Mouse (Mus musculus): ENCODE data around the gene Pga5. TPM values are rescaled to one million over a fixed set of nuclear protein-coding genes. Genes with fewer than 3 reads are reported as not detected.

The Pga5 gene
- polyA plus RNA-seq, 1 experiment from 2014 or later = not detected

GRCm38 (mm10) chr19:10718251-10718775 is 40.4 kb upstream of the Pga5 start:
- no peak overlapping the region for H3K27ac ChIP-seq (ENCODE audit: low read depth)
- no peak overlapping the region for H3K4me2 ChIP-seq
- peak; percentile 56 for DNase-seq
- ATAC-seq (ENCODE audit: insufficient read depth) = no peak
- peaks cover 9% of the 10 kb centered on the region for H3K4me1 ChIP-seq (ENCODE audit: insufficient read depth)
- peaks cover 9% of the 10 kb centered on the region; the same call in 1 of the 2 replicates for H3K36me3 ChIP-seq (ENCODE audit: insufficient read depth)
- TF ChIP-seq CTCF (IDR thresholded peaks at IDR 0.05; ENCODE audit: low read depth) = no peak
- WGBS = 56% methylated on average over 7 of the region's 7 CpGs
- H3K4me3 ChIP-seq (ENCODE audit: low read depth, low read length) = no peak overlapping the region
- H3K27me3 ChIP-seq (ENCODE audit: insufficient read depth, low read length) = no peaks in the 10 kb centered on the region
- no peaks in the 10 kb centered on the region for H3K9me3 ChIP-seq (ENCODE audit: low read depth, low read length)
- no peak overlapping the region for H3K9ac ChIP-seq

- ATAC-seq (ENCODE audit: insufficient read depth) (no peak), DNase-seq (no peak)
- Histone ChIP-seq H3K9ac (no peak overlapping the region), H3K36me3 (ENCODE audit: insufficient read depth) (peaks cover 35% of the 10 kb centered on the region), H3K4me2 (no peak overlapping the region), H3K9me3 (ENCODE audit: low read depth, low read length) (no peaks in the 10 kb centered on the region), H3K4me1 (ENCODE audit: insufficient read depth) (peaks cover 6% of the 10 kb centered on the region; the same call in 1 of the 2 replicates), H3K27me3 (ENCODE audit: insufficient read depth, low read length) (no peaks in the 10 kb centered on the region), H3K27ac (ENCODE audit: low read depth) (no peak overlapping the region), H3K4me3 (ENCODE audit: low read depth, low read length) (no peak overlapping the region)
- 83% methylated on average over 6 of the region's 6 CpGs for WGBS
- TF ChIP-seq CTCF (IDR thresholded peaks at IDR 0.05; ENCODE audit: low read depth) = no peak
Measured at GRCm38 (mm10) chr19:10715476-10715875, 37.6 kb upstream of the Pga5 start.

DNA sequence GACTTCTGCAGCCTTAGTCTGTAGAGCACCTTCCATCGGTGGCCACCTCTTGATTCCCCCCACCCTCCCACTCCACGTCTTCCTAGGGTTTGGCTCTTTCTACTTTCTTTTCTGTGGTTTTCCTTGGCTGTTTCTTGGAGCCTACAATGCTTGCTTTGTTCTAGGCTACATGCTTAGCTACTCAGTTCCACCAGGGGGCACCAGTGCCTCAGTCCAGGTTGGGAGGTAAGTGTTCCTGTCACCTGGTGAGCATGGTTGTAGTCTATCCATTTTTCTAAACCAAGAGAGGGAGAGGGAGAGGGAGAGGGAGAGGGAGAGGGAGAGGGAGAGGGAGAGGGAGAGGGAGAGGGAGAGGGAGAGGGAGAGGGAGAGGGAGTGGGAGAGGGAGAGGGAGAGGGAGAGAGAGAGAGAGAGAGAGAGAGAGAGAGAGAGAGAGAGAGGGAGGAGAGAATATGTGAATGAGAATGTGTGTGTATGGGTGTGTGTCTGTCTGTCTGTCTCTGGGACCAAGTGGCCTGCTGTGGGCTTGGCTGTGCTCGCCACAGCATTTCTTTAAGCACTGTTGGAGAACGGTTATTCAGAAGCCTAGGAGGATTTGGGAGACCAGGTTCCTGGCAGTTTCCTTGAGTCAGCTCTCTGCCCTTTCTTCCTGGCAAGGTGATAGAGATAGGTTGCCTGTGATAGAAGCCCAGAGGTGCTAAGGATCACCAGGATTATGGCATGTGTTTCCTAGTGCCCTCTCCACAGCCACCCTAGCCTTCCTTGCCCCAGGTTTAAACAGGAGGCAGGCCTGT is 37.0 kb upstream of the Pga5 start:
- Histone ChIP-seq H3K4me2 (no peak overlapping the region), H3K4me3 (ENCODE audit: low read depth, low read length) (no peak overlapping the region), H3K27ac (ENCODE audit: low read depth) (no peak overlapping the region), H3K9ac (no peak overlapping the region), H3K27me3 (ENCODE audit: insufficient read depth, low read length) (no peaks in the 10 kb centered on the region), H3K36me3 (ENCODE audit: insufficient read depth) (peaks cover 35% of the 10 kb centered on the region), H3K9me3 (ENCODE audit: low read depth, low read length) (no peaks in the 10 kb centered on the region), H3K4me1 (ENCODE audit: insufficient read depth) (peaks cover 4% of the 10 kb centered on the region; the same call in 1 of the 2 replicates)
- DNase-seq (peak; percentile 84), ATAC-seq (ENCODE audit: insufficient read depth) (peak; percentile 39; the same call in 1 of the 2 replicates)
- WGBS = 40% methylated on average over 4 of the region's 4 CpGs
- peak; percentile 92 for TF ChIP-seq CTCF (IDR thresholded peaks at IDR 0.05; ENCODE audit: low read depth)

DNA sequence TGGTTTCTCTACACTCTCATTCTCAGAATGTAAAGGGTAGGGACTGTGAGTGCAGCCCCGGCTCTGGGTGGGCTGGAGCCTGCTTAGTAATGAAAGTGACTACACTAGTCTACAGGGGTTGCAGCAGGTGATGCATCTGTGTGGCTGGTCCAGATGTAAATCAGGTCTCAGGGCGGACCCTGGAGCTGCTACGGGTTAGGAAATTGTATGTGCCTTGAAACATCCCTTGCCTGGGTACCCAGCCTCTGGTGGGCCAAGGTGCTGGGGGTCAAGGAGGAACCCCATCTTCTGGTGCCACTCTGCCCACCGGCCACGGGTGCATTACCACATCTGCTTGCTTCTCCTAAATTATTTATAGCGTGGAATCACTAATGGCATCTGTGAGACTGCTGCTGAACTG is 36.3 kb upstream of the Pga5 start:
- no peak overlapping the region for H3K4me2 ChIP-seq
- TF ChIP-seq CTCF (IDR thresholded peaks at IDR 0.05; ENCODE audit: low read depth) = no peak
- 80% methylated on average over 6 of the region's 6 CpGs for WGBS

DNA sequence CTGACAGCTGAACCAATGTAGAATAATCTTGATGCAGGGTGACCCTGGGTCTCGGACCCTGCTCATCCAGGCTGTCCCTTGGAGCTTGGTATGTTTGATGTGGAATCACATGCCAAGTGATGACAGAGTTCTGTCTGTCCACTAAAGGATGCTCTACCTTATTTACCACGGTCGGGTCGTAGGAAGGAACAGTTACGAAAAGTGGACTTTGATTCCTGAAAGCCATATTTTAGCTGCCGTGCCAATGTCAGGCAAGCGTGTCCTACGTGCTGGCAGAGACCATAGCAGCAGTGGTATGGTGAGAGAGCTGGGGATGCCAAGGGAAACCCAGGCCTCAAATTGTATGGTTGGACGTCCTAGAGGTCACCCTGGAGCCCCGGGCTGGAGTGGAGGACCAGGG is 35.7 kb upstream of the Pga5 start:
- Histone ChIP-seq H3K4me1 (ENCODE audit: insufficient read depth) (no peaks in the 10 kb centered on the region), H3K36me3 (ENCODE audit: insufficient read depth) (peaks cover 40% of the 10 kb centered on the region), H3K27me3 (ENCODE audit: insufficient read depth, low read length) (no peaks in the 10 kb centered on the region), H3K27ac (ENCODE audit: low read depth) (no peak overlapping the region), H3K9me3 (ENCODE audit: low read depth, low read length) (no peaks in the 10 kb centered on the region), H3K9ac (no peak overlapping the region), H3K4me2 (no peak overlapping the region), H3K4me3 (ENCODE audit: low read depth, low read length) (no peak overlapping the region)
- ATAC-seq (ENCODE audit: insufficient read depth) = no peak
- TF ChIP-seq CTCF (IDR thresholded peaks at IDR 0.05; ENCODE audit: low read depth) = no peak
- 86% methylated on average over 10 of the region's 10 CpGs for WGBS
- no peak for DNase-seq

More for the DNA sequence above, 36.3 kb upstream of the Pga5 start:
- Histone ChIP-seq H3K9ac (no peak overlapping the region), H3K9me3 (ENCODE audit: low read depth, low read length) (no peaks in the 10 kb centered on the region), H3K4me1 (ENCODE audit: insufficient read depth) (no peaks in the 10 kb centered on the region), H3K27me3 (ENCODE audit: insufficient read depth, low read length) (no peaks in the 10 kb centered on the region), H3K27ac (ENCODE audit: low read depth) (no peak overlapping the region), H3K36me3 (ENCODE audit: insufficient read depth) (peaks cover 35% of the 10 kb centered on the region), H3K4me3 (ENCODE audit: low read depth, low read length) (no peak overlapping the region)
- no peak for ATAC-seq (ENCODE audit: insufficient read depth)
- DNase-seq = no peak

DNA sequence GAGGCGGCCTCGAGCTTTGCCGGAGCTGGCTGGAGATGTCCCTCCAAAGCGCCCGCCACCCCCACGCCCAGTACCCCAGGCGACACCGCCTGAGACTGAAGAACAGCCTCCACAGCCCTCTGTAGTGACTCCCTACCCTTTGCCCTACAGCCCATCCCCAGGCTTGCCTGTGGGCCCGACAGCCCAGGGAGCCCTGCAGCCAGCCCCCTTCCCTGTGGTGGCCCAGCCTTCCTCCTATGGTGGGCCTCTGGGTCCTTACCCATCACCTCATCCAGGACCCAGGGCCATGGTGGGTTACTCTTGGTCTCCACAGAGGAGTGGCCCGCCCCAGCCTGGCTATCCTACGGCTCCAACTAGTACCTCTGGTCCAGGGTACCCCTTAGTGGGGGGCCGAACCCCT is 34.8 kb upstream of the Pga5 start:
- Histone ChIP-seq H3K27me3 (ENCODE audit: insufficient read depth, low read length) (no peaks in the 10 kb centered on the region), H3K4me3 (ENCODE audit: low read depth, low read length) (no peak overlapping the region), H3K27ac (ENCODE audit: low read depth) (no peak overlapping the region), H3K9me3 (ENCODE audit: low read depth, low read length) (no peaks in the 10 kb centered on the region), H3K9ac (no peak overlapping the region), H3K36me3 (ENCODE audit: insufficient read depth) (peaks cover 41% of the 10 kb centered on the region), H3K4me1 (ENCODE audit: insufficient read depth) (no peaks in the 10 kb centered on the region), H3K4me2 (no peak overlapping the region)
- no peak for ATAC-seq (ENCODE audit: insufficient read depth)
- 93% methylated on average over 12 of the region's 12 CpGs for WGBS
- DNase-seq = no peak
- TF ChIP-seq CTCF (IDR thresholded peaks at IDR 0.05; ENCODE audit: low read depth) = no peak

GRCm38 (mm10) chr19:10712194-10712593 is 34.3 kb upstream of the Pga5 start:
- ATAC-seq (ENCODE audit: insufficient read depth) (no peak), DNase-seq (no peak)
- H3K9ac ChIP-seq = no peak overlapping the region
- no peaks in the 10 kb centered on the region for H3K4me1 ChIP-seq (ENCODE audit: insufficient read depth)
- H3K4me2 ChIP-seq = no peak overlapping the region
- no peaks in the 10 kb centered on the region for H3K27me3 ChIP-seq (ENCODE audit: insufficient read depth, low read length)
- H3K36me3 ChIP-seq (ENCODE audit: insufficient read depth) = peaks cover 45% of the 10 kb centered on the region
- no peak for TF ChIP-seq CTCF (IDR thresholded peaks at IDR 0.05; ENCODE audit: low read depth)
- no peak overlapping the region for H3K4me3 ChIP-seq (ENCODE audit: low read depth, low read length)
- no peaks in the 10 kb centered on the region for H3K9me3 ChIP-seq (ENCODE audit: low read depth, low read length)
- H3K27ac ChIP-seq (ENCODE audit: low read depth) = no peak overlapping the region
- whole genome bisulfite sequencing = 92% methylated on average over 7 of the region's 7 CpGs
